Mouse (Mus musculus): ENCODE measurements at regions not wholly inside any gene's neighbourhood (a gene's known extent, or its start where the extent isn't known, plus 50 kb on each side); places are given as distances from the start of the nearest gene placed in this dataset.

DNA sequence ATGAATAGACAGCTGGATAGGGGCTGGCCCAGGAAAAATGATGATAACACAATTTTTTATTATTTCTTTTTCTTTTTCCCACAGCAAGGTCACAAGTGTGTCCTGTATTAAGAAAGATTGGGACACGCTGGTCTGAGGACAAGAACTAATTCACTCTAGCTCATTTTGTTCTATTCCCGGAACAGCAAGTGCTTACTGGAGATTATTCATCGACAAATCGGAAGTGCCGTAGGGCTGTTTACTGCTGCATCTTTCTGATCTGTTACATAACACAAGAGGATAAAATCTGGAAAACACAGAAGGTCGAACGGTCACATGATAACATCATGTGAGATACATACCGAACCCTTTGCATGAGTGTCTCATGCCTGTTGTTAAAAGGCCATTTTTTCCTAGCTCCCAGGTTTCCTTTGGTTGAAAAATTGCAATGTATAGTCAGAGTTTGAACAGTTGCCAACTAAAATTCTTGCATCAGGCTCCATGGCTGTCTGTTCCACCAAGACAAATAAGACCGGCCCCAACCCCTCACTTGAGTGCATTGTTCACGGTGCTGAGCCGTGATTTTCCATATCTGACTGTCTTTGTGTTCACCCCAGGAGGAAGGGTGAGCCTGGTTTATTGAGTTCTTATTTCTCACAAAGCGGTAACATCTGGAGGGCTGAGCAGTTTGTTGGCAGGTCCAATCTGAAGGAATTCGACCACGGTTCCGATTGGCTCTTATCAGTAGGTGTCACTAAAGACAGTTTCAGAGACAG lies 139.0 kb upstream of the Gm15217 start:
- TF ChIP-seq POLR2A (IDR thresholded peaks at IDR 0.05; ENCODE audit: control insufficient read depth, low read depth, low read length): no peak
- TF ChIP-seq CTCF (IDR thresholded peaks at IDR 0.05; ENCODE audit: control insufficient read depth, insufficient read depth, insufficient replicate concordance, low read depth, low read length): no peak
- Histone ChIP-seq H3K36me3 (ENCODE audit: control insufficient read depth, insufficient read depth, low read length) (no peaks in the 10 kb centered on the region), H3K4me3 (ENCODE audit: control insufficient read depth, low read depth, low read length) (no peak overlapping the region), H3K27ac (ENCODE audit: control insufficient read depth, insufficient read depth, low read depth, low read length) (peak overlapping the region; percentile 22), H3K27me3 (ENCODE audit: control insufficient read depth, insufficient read depth, low read length) (no peaks in the 10 kb centered on the region), H3K4me1 (ENCODE audit: control insufficient read depth, insufficient read depth, low read length) (no peaks in the 10 kb centered on the region)

DNA sequence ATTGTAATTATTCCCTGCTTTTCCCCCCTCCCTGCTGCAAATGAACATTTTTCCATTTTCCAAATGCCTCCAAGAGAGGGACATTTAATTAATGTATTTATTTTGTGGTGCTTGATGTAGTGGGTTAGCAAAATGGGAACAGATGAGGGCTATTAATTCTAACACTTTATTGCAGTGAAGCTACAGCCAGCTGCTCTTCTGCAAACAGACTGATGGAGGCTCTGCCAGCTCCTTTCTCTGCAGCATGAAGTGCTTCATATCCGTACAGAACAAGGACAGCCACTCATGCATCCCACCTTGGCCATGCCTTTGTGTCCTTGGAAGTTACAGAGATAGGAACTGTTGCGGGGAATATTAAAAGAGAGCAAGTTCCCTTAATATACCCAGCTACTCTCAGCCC lies 138.3 kb upstream of the Gm15217 start:
- H3K27ac ChIP-seq (ENCODE audit: control insufficient read depth, insufficient read depth, low read depth, low read length): no peak overlapping the region
- TF ChIP-seq POLR2A (IDR thresholded peaks at IDR 0.05; ENCODE audit: control insufficient read depth, low read depth, low read length) (no peak), CTCF (IDR thresholded peaks at IDR 0.05; ENCODE audit: control insufficient read depth, insufficient read depth, insufficient replicate concordance, low read depth, low read length) (no peak)

DNA sequence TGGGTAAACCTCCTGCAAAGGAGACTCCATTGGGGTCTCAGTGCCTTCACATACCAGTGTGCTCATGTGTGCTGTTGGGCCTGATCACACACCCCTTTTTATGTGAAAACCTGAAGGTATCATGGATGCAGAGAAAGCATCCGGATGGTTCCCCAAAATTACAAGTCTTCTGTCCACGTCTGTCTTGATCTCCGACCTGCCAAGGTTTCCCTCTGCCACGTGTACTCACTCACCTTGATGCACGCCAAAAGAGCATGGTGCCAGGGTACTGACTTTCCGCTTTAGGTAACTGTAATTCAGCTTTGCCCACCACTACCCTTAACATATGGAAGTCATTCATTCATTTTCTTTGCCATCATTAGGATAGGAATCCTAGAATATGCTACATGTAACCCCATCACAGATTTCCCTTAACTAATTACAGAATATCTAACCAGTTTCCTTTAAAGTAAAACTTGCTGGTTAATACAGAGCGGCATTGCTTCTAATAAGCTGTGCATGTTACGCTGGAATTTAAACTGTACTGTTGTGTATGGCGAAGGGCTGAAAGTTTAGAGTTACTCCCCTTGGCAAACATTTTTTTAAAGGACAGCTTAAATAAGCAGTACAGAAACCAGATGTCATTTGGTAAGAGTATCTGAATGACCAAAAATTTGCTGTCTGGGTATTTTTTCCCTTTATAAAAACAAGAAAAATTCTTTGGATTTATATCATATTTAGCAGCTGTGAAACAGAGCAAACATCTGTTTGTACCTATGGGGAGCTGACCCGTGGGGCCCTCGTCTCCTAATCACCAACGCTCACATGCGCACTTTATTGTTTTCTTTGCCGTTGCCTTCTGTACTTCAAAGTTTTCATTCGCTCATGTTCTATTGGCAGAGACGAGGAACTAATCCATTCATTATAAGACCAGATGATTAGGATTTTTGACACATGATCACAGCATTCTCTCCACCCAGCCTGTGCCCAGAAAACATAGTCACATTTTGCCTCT lies 131.4 kb upstream of the Gm15217 start:
- Histone ChIP-seq H3K36me3 (ENCODE audit: control insufficient read depth, insufficient read depth, low read length) (no peaks in the 10 kb centered on the region), H3K27ac (ENCODE audit: control insufficient read depth, insufficient read depth, low read depth, low read length) (no peak overlapping the region), H3K27me3 (ENCODE audit: control insufficient read depth, insufficient read depth, low read length) (no peaks in the 10 kb centered on the region), H3K4me1 (ENCODE audit: control insufficient read depth, insufficient read depth, low read length) (no peaks in the 10 kb centered on the region), H3K4me3 (ENCODE audit: control insufficient read depth, low read depth, low read length) (no peak overlapping the region)
- TF ChIP-seq POLR2A (IDR thresholded peaks at IDR 0.05; ENCODE audit: control insufficient read depth, low read depth, low read length): no peak

More for the DNA sequence above, 138.3 kb upstream of the Gm15217 start:
- Histone ChIP-seq H3K4me3 (ENCODE audit: control insufficient read depth, low read depth, low read length) (no peak overlapping the region), H3K4me1 (ENCODE audit: control insufficient read depth, insufficient read depth, low read length) (no peaks in the 10 kb centered on the region), H3K27me3 (ENCODE audit: control insufficient read depth, insufficient read depth, low read length) (no peaks in the 10 kb centered on the region), H3K36me3 (ENCODE audit: control insufficient read depth, insufficient read depth, low read length) (no peaks in the 10 kb centered on the region)

DNA sequence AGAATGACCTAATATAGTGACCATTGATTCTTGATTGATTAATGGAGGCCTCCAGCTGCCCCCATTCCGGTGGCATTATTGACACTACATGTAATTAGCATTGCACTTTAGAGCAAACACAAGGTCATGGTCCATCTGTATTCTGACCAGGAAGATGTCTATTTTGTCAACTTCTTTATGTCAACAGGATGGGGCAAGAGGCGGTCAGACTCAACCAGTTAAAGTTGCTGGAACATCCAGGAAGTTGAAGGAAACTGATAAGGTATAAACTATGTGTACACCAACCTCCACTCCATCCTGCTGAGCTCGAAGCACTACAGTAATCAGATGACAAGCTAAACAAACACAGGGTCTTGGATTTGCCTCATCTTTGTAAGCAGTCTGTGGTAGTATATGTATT lies 130.1 kb upstream of the Gm15217 start:
- no peak overlapping the region for H3K27ac ChIP-seq (ENCODE audit: control insufficient read depth, insufficient read depth, low read depth, low read length)
- H3K27me3 ChIP-seq (ENCODE audit: control insufficient read depth, insufficient read depth, low read length): no peaks in the 10 kb centered on the region
- H3K4me1 ChIP-seq (ENCODE audit: control insufficient read depth, insufficient read depth, low read length): no peaks in the 10 kb centered on the region
- no peak for TF ChIP-seq CTCF (IDR thresholded peaks at IDR 0.05; ENCODE audit: control insufficient read depth, insufficient read depth, insufficient replicate concordance, low read depth, low read length)
- TF ChIP-seq POLR2A (IDR thresholded peaks at IDR 0.05; ENCODE audit: control insufficient read depth, low read depth, low read length): no peak
- H3K36me3 ChIP-seq (ENCODE audit: control insufficient read depth, insufficient read depth, low read length): no peaks in the 10 kb centered on the region
- no peak overlapping the region for H3K4me3 ChIP-seq (ENCODE audit: control insufficient read depth, low read depth, low read length)

DNA sequence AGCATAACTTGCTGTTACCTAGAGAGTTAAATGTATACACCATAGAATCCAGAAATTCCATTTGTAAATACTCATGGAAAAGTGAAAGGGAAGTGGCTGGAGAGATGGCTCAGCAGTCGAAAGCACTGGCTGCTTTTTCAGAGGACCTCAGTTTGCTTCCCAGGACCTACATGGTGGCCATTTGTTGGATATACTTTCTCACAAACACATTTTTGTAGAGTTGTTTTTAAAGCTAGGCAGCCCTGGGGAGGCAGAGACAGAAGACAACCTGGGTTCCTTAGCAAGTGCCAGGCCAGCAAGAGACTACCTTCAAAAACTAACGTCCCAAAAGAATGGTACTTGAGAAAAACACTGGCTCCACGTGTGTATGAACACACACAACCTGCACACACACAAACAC lies 124.0 kb upstream of the Gm15217 start:
- no peak overlapping the region for H3K4me3 ChIP-seq (ENCODE audit: control insufficient read depth, low read depth, low read length)
- H3K27me3 ChIP-seq (ENCODE audit: control insufficient read depth, insufficient read depth, low read length): no peaks in the 10 kb centered on the region
- H3K27ac ChIP-seq (ENCODE audit: control insufficient read depth, insufficient read depth, low read depth, low read length): no peak overlapping the region
- H3K4me1 ChIP-seq (ENCODE audit: control insufficient read depth, insufficient read depth, low read length): no peaks in the 10 kb centered on the region
- H3K36me3 ChIP-seq (ENCODE audit: control insufficient read depth, insufficient read depth, low read length): no peaks in the 10 kb centered on the region
- TF ChIP-seq POLR2A (IDR thresholded peaks at IDR 0.05; ENCODE audit: control insufficient read depth, low read depth, low read length): no peak
- TF ChIP-seq CTCF (IDR thresholded peaks at IDR 0.05; ENCODE audit: control insufficient read depth, insufficient read depth, insufficient replicate concordance, low read depth, low read length): no peak

DNA sequence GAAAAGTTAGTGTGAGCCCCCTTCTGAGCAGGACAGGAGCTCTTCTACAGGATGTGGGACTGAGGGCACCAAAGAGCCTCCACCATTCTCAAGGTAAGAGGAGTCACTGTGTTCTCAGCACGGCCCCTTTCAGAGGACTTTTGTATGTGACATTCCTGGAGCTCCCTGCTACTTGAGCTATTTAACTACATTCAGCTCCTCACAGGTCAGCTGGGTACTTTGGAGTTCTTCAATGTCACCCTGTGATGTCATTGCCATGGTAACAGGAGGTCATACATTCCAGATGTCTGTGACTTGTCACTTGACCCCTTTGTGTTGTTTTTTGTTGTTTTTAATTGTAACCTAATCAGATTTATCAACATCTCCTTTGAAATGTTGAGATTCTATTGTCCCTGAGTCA lies 122.9 kb upstream of the Gm15217 start:
- TF ChIP-seq CTCF (IDR thresholded peaks at IDR 0.05; ENCODE audit: control insufficient read depth, insufficient read depth, insufficient replicate concordance, low read depth, low read length): no peak
- TF ChIP-seq POLR2A (IDR thresholded peaks at IDR 0.05; ENCODE audit: control insufficient read depth, low read depth, low read length): no peak
- Histone ChIP-seq H3K36me3 (ENCODE audit: control insufficient read depth, insufficient read depth, low read length) (no peaks in the 10 kb centered on the region), H3K4me1 (ENCODE audit: control insufficient read depth, insufficient read depth, low read length) (no peaks in the 10 kb centered on the region), H3K27me3 (ENCODE audit: control insufficient read depth, insufficient read depth, low read length) (no peaks in the 10 kb centered on the region), H3K4me3 (ENCODE audit: control insufficient read depth, low read depth, low read length) (no peak overlapping the region), H3K27ac (ENCODE audit: control insufficient read depth, insufficient read depth, low read depth, low read length) (no peak overlapping the region)

DNA sequence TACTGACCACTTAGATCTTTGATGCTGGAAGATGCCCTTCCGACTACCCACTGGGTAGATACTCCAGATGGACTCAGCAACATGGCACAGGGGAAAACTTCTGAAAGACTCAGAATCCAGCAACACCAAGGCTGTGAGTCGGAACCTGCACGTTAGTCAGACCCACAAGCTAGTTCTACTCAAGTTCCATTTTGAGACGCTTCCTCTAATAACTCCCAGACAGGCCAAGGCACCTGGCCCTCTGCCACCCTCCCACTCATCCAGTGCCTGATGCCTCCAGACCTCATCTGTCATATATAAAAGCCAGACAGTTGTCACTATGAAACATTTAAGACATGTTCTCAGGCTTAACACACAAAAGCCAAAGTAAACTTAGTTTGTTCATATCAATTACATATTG lies 121.9 kb upstream of the Gm15217 start:
- no peaks in the 10 kb centered on the region for H3K27me3 ChIP-seq (ENCODE audit: control insufficient read depth, insufficient read depth, low read length)
- no peak overlapping the region for H3K27ac ChIP-seq (ENCODE audit: control insufficient read depth, insufficient read depth, low read depth, low read length)
- no peaks in the 10 kb centered on the region for H3K4me1 ChIP-seq (ENCODE audit: control insufficient read depth, insufficient read depth, low read length)
- H3K4me3 ChIP-seq (ENCODE audit: control insufficient read depth, low read depth, low read length): no peak overlapping the region
- no peaks in the 10 kb centered on the region for H3K36me3 ChIP-seq (ENCODE audit: control insufficient read depth, insufficient read depth, low read length)
- TF ChIP-seq POLR2A (IDR thresholded peaks at IDR 0.05; ENCODE audit: control insufficient read depth, low read depth, low read length) (no peak), CTCF (IDR thresholded peaks at IDR 0.05; ENCODE audit: control insufficient read depth, insufficient read depth, insufficient replicate concordance, low read depth, low read length) (no peak)
